Mouse (Mus musculus): ENCODE measurements around the gene Olfr1205.

Olfr1205 gene

GRCm38 (mm10) chr2:88829437-88829836 is at the start of gene Olfr1205:
Olfr1205 (plus strand) TSS chr2:88829737.
- no peak for DNase-seq (ENCODE audit: inconsistent ontology term)

- DNase-seq (ENCODE audit: inconsistent ontology term), result no peak
Measured at GRCm38 (mm10) chr2:88792736-88793135, 36.8 kb upstream of the Olfr1205 start, which contains the start of gene Olfr1201. Olfr1201 (plus strand) TSS chr2:88793036.

- DNase-seq (ENCODE audit: inconsistent ontology term), result no peak
Measured at GRCm38 (mm10) chr2:88814196-88814595, 15.3 kb upstream of the Olfr1205 start, which contains the start of gene Olfr1202. Olfr1202 (plus strand) TSS chr2:88814496.

GRCm38 (mm10) chr2:88838477-88838876 is 8.9 kb downstream of the Olfr1205 start:
- no peak for DNase-seq (ENCODE audit: inconsistent ontology term)

DNA sequence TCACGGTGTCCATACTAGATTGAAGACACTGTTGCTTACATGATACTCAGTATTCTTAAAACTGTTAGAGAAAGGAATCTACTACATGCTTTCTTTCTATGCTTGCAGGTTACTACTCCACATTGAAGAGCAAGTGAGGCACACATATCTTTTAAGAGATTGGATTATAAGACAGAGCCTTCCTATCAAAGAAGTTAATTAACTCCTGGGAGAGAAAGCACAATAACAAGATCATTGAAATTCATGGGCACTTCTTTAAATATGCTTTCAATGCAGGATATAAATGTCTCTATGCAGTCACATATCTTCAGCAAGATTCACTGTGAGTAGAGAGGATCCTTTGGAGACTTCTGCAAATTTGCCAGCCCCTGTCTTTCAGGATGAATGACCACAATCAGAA is 19.5 kb downstream of the Olfr1205 start, which contains the start of gene Olfr1204:
TSS of gene Olfr1204 (plus strand) at position 301 of the 400 bp plus-strand sequence.
- DNase-seq (ENCODE audit: inconsistent ontology term), result no peak

- no peak for DNase-seq (ENCODE audit: inconsistent ontology term)
Measured at GRCm38 (mm10) chr2:88862931-88863330, 33.4 kb downstream of the Olfr1205 start, which contains the start of gene Olfr1206. Olfr1206 (plus strand) TSS chr2:88863231.
